Mouse (Mus musculus) thymus, postnatal 14 days (tissue): Measurements from ENCODE around the gene Vstm4.

Experiments used
- DNase-seq: peaks from one replicate; pipeline ENCODE4 v3.0.0; 2021

Vstm4 gene

GRCm38 (mm10) chr14:32950312-32951301 is 94.1 kb downstream of the Vstm4 start:
- no peak for DNase-seq

- no peak for DNase-seq
Observed at GRCm38 (mm10) chr14:32956486-32956885, 99.9 kb downstream of the Vstm4 start.

- no peak for DNase-seq
Observed at GRCm38 (mm10) chr14:32958671-32959070, 102.1 kb downstream of the Vstm4 start.

GRCm38 (mm10) chr14:32960481-32960880 is 103.9 kb downstream of the Vstm4 start:
- DNase-seq: peak; percentile 17

GRCm38 (mm10) chr14:32964742-32965141 is 108.2 kb downstream of the Vstm4 start:
- no peak for DNase-seq

- DNase-seq: no peak
Observed at GRCm38 (mm10) chr14:32970700-32971099, 114.1 kb downstream of the Vstm4 start.

GRCm38 (mm10) chr14:32984176-32984738 is 127.7 kb downstream of the Vstm4 start:
- DNase-seq: no peak

- no peak for DNase-seq
Observed at GRCm38 (mm10) chr14:32986659-32987058, 130.1 kb downstream of the Vstm4 start.
